ENCODE assay signal across 15 mouse cellular contexts in the genomic region with DNA sequence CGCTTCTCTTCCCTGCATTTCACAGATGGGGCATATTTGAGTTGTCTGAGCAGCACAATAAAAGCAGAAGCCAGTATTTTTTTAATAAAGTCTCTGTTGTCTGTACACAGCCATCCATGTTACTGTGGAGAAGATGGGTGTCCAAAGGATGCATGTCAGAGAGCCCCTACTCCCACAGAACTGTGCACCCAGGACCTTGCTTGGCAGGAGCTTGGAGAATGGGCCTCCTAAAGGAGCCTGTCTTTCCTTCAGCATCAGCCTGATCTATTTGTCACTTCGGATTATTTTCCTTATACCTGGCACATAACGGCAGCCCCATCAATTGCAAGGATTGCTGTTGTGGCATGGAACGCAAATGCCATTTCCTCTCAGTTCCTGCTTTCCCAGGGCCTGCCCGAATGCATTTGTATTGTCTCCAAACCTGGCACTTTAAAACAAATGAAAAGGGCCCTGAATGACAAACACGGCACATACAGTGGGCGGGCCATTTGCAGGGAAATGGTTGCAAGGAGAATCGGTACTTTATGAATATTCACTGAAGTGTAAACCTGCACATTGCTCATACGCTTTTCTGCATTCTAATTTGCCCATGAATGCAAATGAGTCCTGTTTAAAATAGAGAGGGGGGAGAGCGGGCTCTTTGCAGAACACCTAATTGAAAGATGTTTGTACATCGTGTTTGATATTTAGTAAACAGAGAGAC.
A peak's percentile ranks its signal among the peaks of the same experiment; 100 is the strongest.
DNase-seq lines count a peak whose midpoint lies in the region; ATAC-seq and TF ChIP-seq lines count a peak whose summit lies in the region.
"Had no signal": no experiment of that assay in that cellular context is flagged by ENCODE, and none has a peak within 500 bp of the region (broad histone marks: within the 10 kb centered on the region; RNA-seq: fewer than 3 reads in every experiment).

No protein-coding gene starts in this region.

- DNase-seq in heart, adult 11 months, result peak; percentile 53
- no peak for DNase-seq in heart, postnatal 10 days
- peak; percentile 93 for DNase-seq in forebrain, embryonic 14.5 days (ENCODE audit: low spot score)
- DNase-seq in hindbrain, postnatal 0 days (ENCODE audit: low spot score), result peak; percentile 62
- no peak for DNase-seq in cerebellum, postnatal 36 days
- no peak for DNase-seq in kidney, postnatal 4 days
- DNase-seq in right cerebral cortex, postnatal 36 days (ENCODE audit: low spot score in 2 of 2), result no peak
- DNase-seq: gastrocnemius, postnatal 10 days; lung, postnatal 4 days; thymus, postnatal 14 days had no signal

- peak; percentile 89 for ATAC-seq in forebrain, embryonic 14.5 days
- peak; percentile 28 for ATAC-seq in hindbrain, postnatal 0 days
- ATAC-seq in neural tube, embryonic 14.5 days (ENCODE audit: low read depth), result peak; percentile 42
- ATAC-seq: intestine, postnatal 0 days had no signal

- intact Hi-C loops in heart, postnatal 10 days (cut with DNase I), result no loop called here

- no peaks in the 10 kb centered on the region for H3K36me3 ChIP-seq in forebrain, embryonic 14.5 days (ENCODE audit: control insufficient read depth, insufficient read depth, low read length)
- H3K36me3 ChIP-seq in hindbrain, postnatal 0 days (ENCODE audit: insufficient read depth, low read length), result no peaks in the 10 kb centered on the region
- no peaks in the 10 kb centered on the region for H3K36me3 ChIP-seq in neural tube, embryonic 14.5 days (ENCODE audit: control insufficient read depth, insufficient read depth, low read length)
- H3K36me3 ChIP-seq: limb, embryonic 10.5 days; liver, embryonic 15.5 days had no signal

- peak overlapping the region; percentile 74 for H3K27ac ChIP-seq in forebrain, embryonic 14.5 days (ENCODE audit: low read depth, low read length)
- peak overlapping the region; percentile 28; the same call in 1 of the 2 replicates for H3K27ac ChIP-seq in hindbrain, postnatal 0 days
- H3K27ac ChIP-seq in neural tube, embryonic 14.5 days (ENCODE audit: low read depth, low read length), result peak overlapping the region; percentile 40
- H3K27ac ChIP-seq: limb, embryonic 10.5 days; liver, embryonic 15.5 days had no signal

- H3K4me1 ChIP-seq in forebrain, embryonic 14.5 days (ENCODE audit: control insufficient read depth, insufficient read depth, low read length), result peaks cover 36% of the 10 kb centered on the region
- peaks cover 19% of the 10 kb centered on the region for H3K4me1 ChIP-seq in hindbrain, postnatal 0 days (ENCODE audit: insufficient read depth, low read length)
- peaks cover 31% of the 10 kb centered on the region; the same call in 1 of the 2 replicates for H3K4me1 ChIP-seq in neural tube, embryonic 14.5 days (ENCODE audit: control insufficient read depth, insufficient read depth, low read length)
- H3K4me1 ChIP-seq: liver, embryonic 15.5 days had no signal

- H3K9ac ChIP-seq in forebrain, embryonic 14.5 days (ENCODE audit: low read length), result no peak overlapping the region
- no peak overlapping the region for H3K9ac ChIP-seq in hindbrain, postnatal 0 days (replicated peaks; ENCODE audit: low read length)
- H3K9ac ChIP-seq in neural tube, embryonic 14.5 days (replicated peaks; ENCODE audit: low read depth, low read length), result no peak overlapping the region
- H3K9ac ChIP-seq: liver, embryonic 15.5 days had no signal

- WGBS in forebrain, embryonic 14.5 days, result 12% methylated on average over 11 of the region's 11 CpGs
- 21% methylated on average over 11 of the region's 11 CpGs for WGBS in hindbrain, postnatal 0 days
- WGBS in neural tube, embryonic 14.5 days, result 30% methylated on average over 11 of the region's 11 CpGs

- H3K4me3 ChIP-seq in forebrain, embryonic 14.5 days (ENCODE audit: low read depth, low read length), result no peak overlapping the region
- H3K4me3 ChIP-seq in hindbrain, postnatal 0 days (ENCODE audit: low read length), result no peak overlapping the region
- no peak overlapping the region for H3K4me3 ChIP-seq in neural tube, embryonic 14.5 days (ENCODE audit: low read depth, low read length)
- H3K4me3 ChIP-seq: limb, embryonic 10.5 days; liver, embryonic 15.5 days; myocyte had no signal

- H3K4me2 ChIP-seq in forebrain, embryonic 14.5 days (ENCODE audit: low read length), result peak overlapping the region; percentile 20; the same call in 1 of the 2 replicates
- 0 out of 2 replicates have a peak overlapping the region, but pooled peaks have one; percentile 16 for H3K4me2 ChIP-seq in hindbrain, postnatal 0 days (ENCODE audit: low read depth, low read length)
- no peak overlapping the region for H3K4me2 ChIP-seq in neural tube, embryonic 14.5 days (ENCODE audit: low read depth, low read length)
- H3K4me2 ChIP-seq: liver, embryonic 15.5 days had no signal

- TF ChIP-seq CTCF in hindbrain, postnatal 0 days (IDR thresholded peaks at IDR 0.05; ENCODE audit: low read depth), result no peak

- 0 out of 2 replicates have a peak, but pooled peaks cover 2% of the 10 kb centered on the region for H3K27me3 ChIP-seq in forebrain, embryonic 14.5 days (replicated peaks; ENCODE audit: control insufficient read depth, insufficient read depth, low read length)
- no peaks in the 10 kb centered on the region for H3K27me3 ChIP-seq in hindbrain, postnatal 0 days (ENCODE audit: insufficient read depth, low read length)
- H3K27me3 ChIP-seq in neural tube, embryonic 14.5 days (ENCODE audit: control insufficient read depth, insufficient read depth, low read length), result 0 out of 2 replicates have a peak, but pooled peaks cover 2% of the 10 kb centered on the region
- H3K27me3 ChIP-seq: liver, embryonic 15.5 days had no signal

- no peaks in the 10 kb centered on the region for H3K9me3 ChIP-seq in forebrain, embryonic 14.5 days (replicated peaks; ENCODE audit: control insufficient read depth, low read length)
- no peaks in the 10 kb centered on the region for H3K9me3 ChIP-seq in hindbrain, postnatal 0 days (ENCODE audit: low read length)
- no peaks in the 10 kb centered on the region for H3K9me3 ChIP-seq in neural tube, embryonic 14.5 days (ENCODE audit: control insufficient read depth, low read length)
- H3K9me3 ChIP-seq: limb, embryonic 10.5 days; liver, embryonic 15.5 days had no signal

Comparison
In these comparisons a context has a peak if more than half of its experiments do, and no peak if none do; other contexts are left out.
1. DNase-seq: peak in heart, adult 11 months (single experiment), forebrain, embryonic 14.5 days (single experiment) and hindbrain, postnatal 0 days (single experiment); none in heart, postnatal 10 days (0 of 2), cerebellum, postnatal 36 days (0 of 2), kidney, postnatal 4 days (0 of 2) and right cerebral cortex, postnatal 36 days (0 of 2).
2. ATAC-seq: peak in every context shown above with its lines; median percentile 89 in forebrain, embryonic 14.5 days; 42 in neural tube, embryonic 14.5 days; 28 in hindbrain, postnatal 0 days.
3. Peak in every context shown above with its lines, with median percentiles within 50 percentile points of each other: H3K27ac ChIP-seq.